Mouse (Mus musculus) embryonic facial prominence, embryonic 13.5 days (tissue): ENCODE data around the gene Clec16a. TPM values are rescaled to one million over a fixed set of nuclear protein-coding genes. Genes with fewer than 3 reads are reported as not detected.

Experiments used
- ATAC-seq: fragments of 200-750 bp; cut with Nextera tagmentation; 2 replicates; pipeline ENCODE4 v1.8.0; 2017; ENCODE audit warnings: low read depth; ENCODE audit not compliant: insufficient number of reproducible peaks, insufficient read depth, low FRiP score, low TSS enrichment
- H3K27ac ChIP-seq: fragments of 300-500 bp; sonication (generic); 2 replicates; pipeline ENCODE4 v1.5.1; 2015; ENCODE audit warnings: moderate library complexity, mild to moderate bottlenecking, inconsistent platforms
- H3K27me3 ChIP-seq: fragments of 300-500 bp; sonication (generic); 2 replicates; pipeline ENCODE4 v1.6.1; 2015; ENCODE audit warnings: mild to moderate bottlenecking, inconsistent platforms
- H3K36me3 ChIP-seq: fragments of 300-500 bp; sonication (generic); 2 replicates; pipeline ENCODE4 v1.6.1; 2015; ENCODE audit warnings: mild to moderate bottlenecking, inconsistent platforms
- H3K4me1 ChIP-seq: fragments of 300-500 bp; sonication (generic); 2 replicates; pipeline ENCODE4 v1.6.1; 2015; ENCODE audit warnings: inconsistent platforms
- H3K4me2 ChIP-seq: fragments of 300-500 bp; sonication (generic); 2 replicates; pipeline ENCODE4 v1.6.1; 2015; ENCODE audit warnings: moderate library complexity, mild to moderate bottlenecking, inconsistent platforms
- H3K4me3 ChIP-seq: fragments of 300-500 bp; sonication (generic); 2 replicates; pipeline ENCODE4 v1.5.1; 2015; ENCODE audit warnings: mild to moderate bottlenecking, inconsistent platforms
- H3K9ac ChIP-seq: fragments of 300-500 bp; sonication (generic); 2 replicates; pipeline ENCODE4 v1.6.1; 2015; ENCODE audit warnings: mild to moderate bottlenecking, inconsistent platforms
- H3K9me3 ChIP-seq: fragments of 300-500 bp; sonication (generic); 2 replicates; pipeline ENCODE4 v1.6.1; 2016; ENCODE audit warnings: inconsistent platforms
- WGBS: fragments of 180-500 bp; shearing (Covaris S2); methylation state at CpG from one replicate; pipeline ENCODE4 v1.1.7; 2015; ENCODE audit warnings: mixed read lengths; 5-methylcytosine and 5-hydroxymethylcytosine counted together
- polyA plus RNA-seq: library from polyadenylated mRNA; unstranded; fragments of >200 nt; fragmentation: Nextera tagmentation; extraction: Ambion mirVana; gene quantifications from 2 replicates; pipeline ENCODE4 v1.2.1, GENCODE M21; 2015

Clec16a gene
- polyA plus RNA-seq, 1 experiment from 2014 or later: 42.0 TPM

GRCm38 (mm10) chr16:10691705-10692104, 146.6 kb downstream of the Clec16a start:
- 78% methylated on average over 5 of the region's 5 CpGs for WGBS
- Histone ChIP-seq H3K9me3 (no peaks in the 10 kb centered on the region), H3K4me3 (no peak overlapping the region), H3K27me3 (no peaks in the 10 kb centered on the region), H3K9ac (no peak overlapping the region), H3K4me2 (no peak overlapping the region), H3K36me3 (no peaks in the 10 kb centered on the region; the same call in 1 of the 2 replicates), H3K27ac (no peak overlapping the region), H3K4me1 (peaks cover 11% of the 10 kb centered on the region; the same call in 1 of the 2 replicates)
- no peak for ATAC-seq

GRCm38 (mm10) chr16:10692848-10693247, 147.7 kb downstream of the Clec16a start:
- Histone ChIP-seq H3K9ac (no peak overlapping the region), H3K27ac (no peak overlapping the region), H3K27me3 (no peaks in the 10 kb centered on the region), H3K36me3 (no peaks in the 10 kb centered on the region; the same call in 1 of the 2 replicates), H3K9me3 (no peaks in the 10 kb centered on the region), H3K4me2 (no peak overlapping the region), H3K4me3 (no peak overlapping the region), H3K4me1 (peaks cover 11% of the 10 kb centered on the region; the same call in 1 of the 2 replicates)
- ATAC-seq: no peak
- WGBS: 72% methylated on average over 8 of the region's 8 CpGs

GRCm38 (mm10) chr16:10693424-10693823, 148.3 kb downstream of the Clec16a start:
- Histone ChIP-seq H3K4me3 (no peak overlapping the region), H3K9me3 (no peaks in the 10 kb centered on the region), H3K27me3 (no peaks in the 10 kb centered on the region), H3K27ac (no peak overlapping the region), H3K4me1 (peaks cover 11% of the 10 kb centered on the region; the same call in 1 of the 2 replicates), H3K9ac (no peak overlapping the region), H3K4me2 (no peak overlapping the region), H3K36me3 (no peaks in the 10 kb centered on the region; the same call in 1 of the 2 replicates)
- no peak for ATAC-seq
- WGBS: 74% methylated on average over 1 of the region's 1 CpGs

GRCm38 (mm10) chr16:10694414-10694851, 149.3 kb downstream of the Clec16a start:
- H3K9ac ChIP-seq: no peak overlapping the region
- H3K9me3 ChIP-seq: no peaks in the 10 kb centered on the region
- no peak overlapping the region for H3K4me3 ChIP-seq
- peaks cover 11% of the 10 kb centered on the region; the same call in 1 of the 2 replicates for H3K4me1 ChIP-seq
- no peaks in the 10 kb centered on the region for H3K27me3 ChIP-seq
- no peak overlapping the region for H3K27ac ChIP-seq
- ATAC-seq: no peak
- H3K4me2 ChIP-seq: no peak overlapping the region
- WGBS: 60% methylated on average over 11 of the region's 11 CpGs
- no peaks in the 10 kb centered on the region; the same call in 1 of the 2 replicates for H3K36me3 ChIP-seq

DNA sequence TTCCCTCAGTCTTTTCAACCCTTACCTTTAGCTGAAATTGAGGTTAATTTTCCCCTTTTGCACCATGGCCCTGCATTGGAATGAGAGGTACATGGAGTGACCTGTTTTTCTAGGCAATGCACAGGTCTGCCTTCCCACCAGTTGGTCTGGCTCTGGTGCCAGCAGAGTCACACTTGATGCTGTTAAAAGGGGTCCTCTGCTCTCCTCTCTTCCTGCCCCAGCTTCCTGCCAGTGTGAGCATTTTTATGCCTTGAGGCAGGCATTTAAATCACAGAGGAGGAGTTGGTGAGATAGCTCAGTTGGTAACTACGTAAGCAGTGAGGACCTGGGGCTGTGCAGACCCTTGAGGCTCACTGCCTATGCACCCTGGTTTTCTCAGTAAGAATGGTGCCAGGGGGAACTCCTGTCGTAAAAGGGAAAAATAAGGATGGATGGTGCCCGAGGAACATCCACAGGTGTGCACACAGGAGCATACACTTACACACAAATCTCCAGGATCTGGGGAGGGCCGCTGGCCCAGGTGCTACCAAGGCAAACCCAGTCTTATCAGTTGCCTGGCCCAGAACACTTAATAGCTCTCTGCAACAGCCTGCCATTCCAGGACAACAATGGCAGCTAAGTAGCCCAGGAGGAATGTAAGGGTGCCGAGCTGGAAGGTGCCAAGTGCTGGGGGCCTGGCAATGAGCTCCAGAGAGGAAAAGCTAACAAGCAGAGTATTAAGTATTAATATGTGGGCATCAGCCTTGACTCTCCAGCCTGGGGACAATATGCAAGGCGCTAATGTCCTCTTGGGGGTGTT, 152.9 kb downstream of the Clec16a start:
- Histone ChIP-seq H3K4me1 (peaks cover 11% of the 10 kb centered on the region; the same call in 1 of the 2 replicates), H3K4me2 (no peak overlapping the region), H3K9me3 (no peaks in the 10 kb centered on the region), H3K36me3 (no peaks in the 10 kb centered on the region), H3K27me3 (no peaks in the 10 kb centered on the region), H3K27ac (no peak overlapping the region; the same call in 1 of the 2 replicates), H3K4me3 (no peak overlapping the region), H3K9ac (no peak overlapping the region)
- WGBS: 71% methylated on average over 6 of the region's 6 CpGs
- no peak for ATAC-seq

DNA sequence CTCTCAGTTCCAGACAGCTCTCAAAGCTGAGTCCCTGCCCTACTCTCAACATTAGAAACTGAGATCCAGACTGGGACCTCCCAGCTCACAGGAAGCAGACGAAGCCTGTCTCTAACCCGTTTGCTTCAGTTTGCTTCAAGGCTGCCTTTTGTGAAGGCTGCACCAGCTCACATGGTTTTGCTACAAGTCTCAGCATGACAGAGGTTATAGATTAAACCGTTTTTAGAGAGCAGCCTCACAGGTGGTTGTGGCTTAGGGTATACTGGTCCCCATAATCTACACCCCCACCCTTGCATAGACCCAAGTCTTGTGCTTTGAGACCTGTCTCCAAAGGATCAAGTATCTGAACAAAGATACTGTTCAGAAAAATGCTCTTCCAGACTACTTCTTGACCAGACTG, 154.2 kb downstream of the Clec16a start:
- Histone ChIP-seq H3K27ac (no peak overlapping the region), H3K9me3 (no peaks in the 10 kb centered on the region), H3K36me3 (no peaks in the 10 kb centered on the region), H3K27me3 (no peaks in the 10 kb centered on the region), H3K4me2 (no peak overlapping the region), H3K4me1 (peaks cover 9% of the 10 kb centered on the region; the same call in 1 of the 2 replicates), H3K4me3 (no peak overlapping the region), H3K9ac (no peak overlapping the region)
- 53% methylated on average over 3 of the region's 3 CpGs for WGBS
- ATAC-seq: no peak

- no peaks in the 10 kb centered on the region for H3K27me3 ChIP-seq
- H3K27ac ChIP-seq: no peak overlapping the region
- peaks cover under 1% of the 10 kb centered on the region; the same call in 1 of the 2 replicates for H3K4me1 ChIP-seq
- no peak for ATAC-seq
- no peak overlapping the region for H3K4me3 ChIP-seq
- no peak overlapping the region for H3K9ac ChIP-seq
- H3K9me3 ChIP-seq: no peaks in the 10 kb centered on the region
- WGBS: 37% methylated on average over 2 of the region's 2 CpGs
- H3K4me2 ChIP-seq: no peak overlapping the region
- no peaks in the 10 kb centered on the region for H3K36me3 ChIP-seq
Measured at GRCm38 (mm10) chr16:10700160-10700559, 155.0 kb downstream of the Clec16a start.

DNA sequence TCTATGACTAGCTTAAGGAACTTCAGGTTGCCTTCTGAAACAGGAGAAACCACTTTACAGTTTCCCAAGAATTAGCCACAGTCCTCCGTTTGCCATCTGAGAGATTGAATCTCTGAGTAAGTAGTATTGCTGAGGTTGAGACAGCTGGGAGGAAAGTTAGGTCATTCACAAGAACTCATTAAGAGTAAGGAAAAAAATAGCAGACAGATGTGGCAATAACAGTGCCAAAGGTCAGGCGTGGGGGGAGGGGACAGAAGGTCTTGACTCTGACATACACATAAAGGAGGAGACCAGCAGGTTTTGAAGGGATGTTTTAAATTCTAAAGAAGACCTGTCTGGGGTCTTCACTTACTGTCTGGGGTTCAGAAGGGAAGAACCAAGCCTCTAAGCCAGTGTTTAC, 157.3 kb downstream of the Clec16a start:
- no peak for ATAC-seq
- no peak overlapping the region for H3K27ac ChIP-seq
- no peaks in the 10 kb centered on the region for H3K27me3 ChIP-seq
- no peaks in the 10 kb centered on the region; the same call in 1 of the 2 replicates for H3K4me1 ChIP-seq
- H3K9ac ChIP-seq: no peak overlapping the region
- H3K9me3 ChIP-seq: no peaks in the 10 kb centered on the region
- no peak overlapping the region for H3K4me3 ChIP-seq
- 55% methylated on average over 2 of the region's 2 CpGs for WGBS
- no peaks in the 10 kb centered on the region for H3K36me3 ChIP-seq
- no peak overlapping the region for H3K4me2 ChIP-seq

- no peaks in the 10 kb centered on the region for H3K27me3 ChIP-seq
- H3K9ac ChIP-seq: no peak overlapping the region
- no peak overlapping the region for H3K4me3 ChIP-seq
- H3K4me1 ChIP-seq: no peaks in the 10 kb centered on the region
- WGBS: 76% methylated on average over 4 of the region's 4 CpGs
- H3K27ac ChIP-seq: no peak overlapping the region
- no peak for ATAC-seq
- no peaks in the 10 kb centered on the region for H3K36me3 ChIP-seq
- H3K9me3 ChIP-seq: no peaks in the 10 kb centered on the region
- no peak overlapping the region for H3K4me2 ChIP-seq
Measured at GRCm38 (mm10) chr16:10703932-10704331, 158.8 kb downstream of the Clec16a start.

GRCm38 (mm10) chr16:10705396-10705795, 160.3 kb downstream of the Clec16a start:
- Histone ChIP-seq H3K27me3 (no peaks in the 10 kb centered on the region), H3K36me3 (no peaks in the 10 kb centered on the region), H3K4me3 (no peak overlapping the region), H3K27ac (no peak overlapping the region), H3K9ac (no peak overlapping the region), H3K4me2 (no peak overlapping the region), H3K9me3 (no peaks in the 10 kb centered on the region), H3K4me1 (no peaks in the 10 kb centered on the region)
- 75% methylated on average over 1 of the region's 1 CpGs for WGBS
- no peak for ATAC-seq

GRCm38 (mm10) chr16:10711524-10711923, 166.4 kb downstream of the Clec16a start:
- Histone ChIP-seq H3K4me3 (no peak overlapping the region), H3K27me3 (no peaks in the 10 kb centered on the region), H3K36me3 (no peaks in the 10 kb centered on the region), H3K9ac (no peak overlapping the region), H3K4me2 (no peak overlapping the region), H3K4me1 (peaks cover 7% of the 10 kb centered on the region; the same call in 1 of the 2 replicates), H3K9me3 (no peaks in the 10 kb centered on the region), H3K27ac (no peak overlapping the region)
- 30% methylated on average over 1 of the region's 1 CpGs for WGBS
- ATAC-seq: no peak

DNA sequence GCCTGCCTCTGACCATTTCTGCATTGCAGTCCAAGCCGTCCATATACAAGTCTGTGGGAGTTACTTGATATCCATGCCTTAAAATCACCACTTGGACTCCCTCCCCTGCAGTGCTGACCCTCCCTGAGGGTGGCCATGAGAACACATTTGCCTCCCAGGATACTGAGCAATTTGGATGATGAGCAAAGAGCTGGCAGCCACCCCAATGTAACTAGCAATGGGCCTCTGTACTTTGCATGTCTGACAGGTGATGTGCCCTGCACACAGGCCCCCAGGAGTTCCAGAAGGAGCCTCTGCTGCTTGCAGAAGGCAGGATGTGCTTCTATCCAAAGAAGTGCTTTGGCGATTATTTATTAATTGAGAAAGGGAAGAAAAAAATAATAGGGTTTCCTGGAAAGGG, 167.9 kb downstream of the Clec16a start:
- Histone ChIP-seq H3K9ac (no peak overlapping the region), H3K27ac (no peak overlapping the region), H3K27me3 (no peaks in the 10 kb centered on the region), H3K4me3 (no peak overlapping the region), H3K4me2 (no peak overlapping the region), H3K9me3 (no peaks in the 10 kb centered on the region), H3K36me3 (no peaks in the 10 kb centered on the region), H3K4me1 (peaks cover 7% of the 10 kb centered on the region; the same call in 1 of the 2 replicates)
- ATAC-seq: no peak
- WGBS: 55% methylated on average over 2 of the region's 2 CpGs
